Mouse (Mus musculus): ENCODE results near the gene Slc26a10.
"Not testable (repeated sequence)": the region's sequence is repeated elsewhere in the genome, so short reads cannot be mapped to it uniquely, and the experiment has no call there.

Slc26a10 gene

GRCm38 (mm10) chr10:127158471-127158870 lies 22.0 kb downstream of the Slc26a10 start:
- no peak for DNase-seq

GRCm38 (mm10) chr10:127156511-127156910 lies 23.9 kb downstream of the Slc26a10 start:
- DNase-seq: no peak

GRCm38 (mm10) chr10:127156089-127156488 lies 24.4 kb downstream of the Slc26a10 start:
- no peak for DNase-seq

- DNase-seq: no peak
Observed at GRCm38 (mm10) chr10:127154652-127155051, 25.8 kb downstream of the Slc26a10 start.

DNA sequence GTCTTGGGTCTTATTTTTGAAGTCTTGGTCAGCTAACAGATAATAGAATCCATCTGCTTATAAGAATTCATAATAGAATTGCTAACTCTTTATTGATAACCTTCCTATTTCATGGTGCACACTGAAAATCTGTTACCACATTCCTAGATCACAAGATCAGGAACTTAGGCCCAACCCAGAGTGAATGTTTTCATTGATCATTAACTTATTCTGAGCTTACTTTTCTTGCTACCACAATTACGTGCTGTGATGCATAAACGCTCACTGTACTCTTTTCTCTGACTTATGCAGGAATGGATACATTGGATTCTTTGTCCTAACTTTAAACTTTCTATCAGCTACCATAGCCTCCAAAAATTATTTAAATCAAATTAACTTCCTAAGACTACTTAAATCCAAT lies 26.2 kb downstream of the Slc26a10 start:
- no peak for DNase-seq

DNA sequence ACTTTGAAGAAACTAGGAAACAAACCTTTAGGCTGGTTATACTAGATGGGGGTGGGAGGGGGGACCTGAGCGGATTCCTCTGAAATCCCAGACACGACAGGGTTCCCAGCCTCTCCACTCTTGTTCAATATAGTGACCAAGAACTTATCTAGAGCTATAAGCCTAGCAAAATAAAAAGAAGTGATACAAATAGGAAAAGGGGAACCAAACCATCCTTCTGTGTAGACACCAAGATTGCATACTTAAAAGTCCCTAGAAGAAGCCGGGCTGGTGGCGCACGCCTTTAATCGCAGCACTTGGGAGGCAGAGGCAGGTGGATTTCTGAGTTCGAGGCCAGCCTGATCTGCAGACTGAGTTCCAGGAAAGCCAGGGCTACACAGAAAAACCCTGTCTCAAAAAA lies 27.1 kb downstream of the Slc26a10 start:
- DNase-seq: no peak

GRCm38 (mm10) chr10:127152556-127152955 lies 27.9 kb downstream of the Slc26a10 start:
- not testable (repeated sequence) for DNase-seq

DNA sequence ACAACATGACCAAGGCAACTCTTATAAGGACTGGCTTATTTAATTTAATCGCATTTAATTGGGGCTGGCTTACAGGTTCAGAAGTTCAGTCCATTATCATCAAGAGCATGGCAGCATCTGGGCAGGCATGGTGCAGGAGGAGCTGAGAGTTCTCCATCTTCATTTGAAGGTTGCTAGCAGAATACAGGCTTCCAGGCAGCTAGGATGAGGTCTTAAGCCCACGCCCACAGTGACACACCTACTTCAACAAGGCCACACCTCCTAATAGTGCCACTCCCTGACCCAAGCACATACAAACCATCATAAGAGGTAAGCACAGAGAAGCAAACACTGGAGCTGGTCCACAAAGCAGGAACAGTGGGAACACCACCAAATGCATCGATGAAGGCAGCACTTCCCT lies 29.2 kb downstream of the Slc26a10 start:
- DNase-seq: not testable (repeated sequence)

GRCm38 (mm10) chr10:127150471-127150872 lies 30.0 kb downstream of the Slc26a10 start:
- DNase-seq: no peak

DNA sequence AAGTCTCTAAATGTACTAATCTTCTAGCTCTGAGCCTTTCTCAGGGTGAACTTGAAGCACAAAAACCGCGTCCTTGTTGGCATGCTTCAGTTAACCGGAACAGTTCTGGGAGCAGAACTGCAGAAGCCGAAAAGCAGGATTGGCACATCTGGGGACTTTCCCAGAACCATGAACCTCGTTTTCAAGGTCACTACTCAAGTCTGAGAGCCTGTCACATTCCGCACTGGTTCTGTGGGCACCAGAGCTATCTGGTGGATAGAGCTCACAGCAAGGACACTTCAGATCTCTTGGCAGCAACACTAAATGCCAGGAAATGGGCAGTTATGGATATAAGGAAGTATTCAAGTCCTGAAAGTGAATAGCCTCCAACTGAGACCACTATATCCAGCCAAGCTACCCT lies 33.3 kb downstream of the Slc26a10 start:
- DNase-seq: no peak

GRCm38 (mm10) chr10:127145303-127145702 lies 35.1 kb downstream of the Slc26a10 start:
- DNase-seq: no peak

DNA sequence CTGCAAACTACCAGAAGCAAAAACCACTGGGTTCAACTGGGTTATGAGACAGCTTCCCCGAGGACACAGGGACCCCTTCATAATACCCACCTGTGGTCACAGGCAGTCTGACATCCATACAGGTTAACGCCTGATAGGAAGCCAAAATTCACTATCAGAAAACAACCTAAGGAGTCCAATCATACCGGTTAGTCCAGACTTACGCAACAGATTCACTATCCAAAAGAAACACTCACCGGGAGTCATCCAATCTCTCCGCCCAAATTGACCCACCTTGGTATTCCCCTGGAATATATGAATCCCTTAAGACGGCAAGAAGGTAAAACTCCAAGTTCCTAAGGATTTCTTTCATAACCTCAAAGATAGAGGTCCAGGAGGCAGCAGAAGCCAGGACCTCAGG lies 35.9 kb downstream of the Slc26a10 start:
- no peak for DNase-seq

- no peak for DNase-seq
Observed at GRCm38 (mm10) chr10:127143228-127143627, 37.2 kb downstream of the Slc26a10 start.

- DNase-seq: no peak
Observed at GRCm38 (mm10) chr10:127141500-127141899, 38.9 kb downstream of the Slc26a10 start.

DNA sequence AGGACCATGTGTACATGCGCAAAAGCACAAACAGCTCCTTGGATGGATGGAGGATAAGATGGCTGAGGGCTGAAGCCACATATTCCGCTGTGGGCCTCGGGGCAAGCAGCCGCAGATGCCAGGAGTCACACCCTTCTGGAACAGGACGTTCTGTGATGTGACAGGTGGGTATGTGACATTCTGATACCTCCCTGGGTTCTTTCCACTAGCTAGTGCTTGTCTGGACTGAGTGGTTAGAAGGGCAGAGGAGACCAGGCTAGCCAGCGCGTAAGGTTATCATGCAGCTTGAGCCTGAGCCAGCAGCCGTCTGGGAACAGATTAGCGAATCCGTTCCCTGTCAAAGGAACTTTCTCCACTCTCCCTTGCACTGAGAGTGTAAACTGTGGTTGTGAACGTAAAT lies 39.5 kb downstream of the Slc26a10 start:
- no peak for DNase-seq

DNA sequence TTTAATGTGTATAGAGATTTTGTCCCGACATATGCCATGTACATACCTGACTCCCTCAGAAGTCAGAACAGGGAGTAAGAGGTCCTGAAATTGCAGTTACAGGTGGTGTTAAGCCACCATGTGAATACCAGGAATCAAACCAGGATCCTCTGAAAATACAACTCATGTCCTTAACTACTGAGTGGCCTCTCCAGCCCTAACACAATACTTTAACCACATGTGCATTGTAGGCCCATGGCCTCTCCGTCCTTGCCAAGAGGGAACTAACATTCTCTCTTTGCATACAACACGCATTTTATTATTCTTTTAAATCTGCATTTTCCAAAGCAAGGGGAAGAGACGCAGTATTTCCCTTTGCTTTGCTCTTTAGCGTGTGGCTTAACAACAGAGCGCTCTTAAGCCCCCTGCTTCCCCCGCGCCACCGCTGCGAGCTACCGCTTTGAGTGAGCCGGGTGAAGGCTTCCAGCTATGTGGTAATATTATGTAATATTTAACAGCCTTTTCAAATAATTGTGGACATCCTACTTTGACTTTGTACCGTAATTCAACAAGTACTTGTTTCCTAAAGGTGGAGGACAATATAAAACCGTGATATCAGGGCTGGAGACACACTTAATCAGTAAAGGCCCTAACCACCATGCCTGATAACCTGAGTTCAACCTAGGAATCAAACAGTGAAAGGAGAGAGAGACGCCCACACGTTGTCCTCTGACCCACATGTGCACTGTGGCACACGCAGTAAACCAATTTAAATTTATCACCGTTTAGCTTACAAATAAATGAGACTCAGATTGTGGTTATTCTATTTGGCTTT lies 41.9 kb downstream of the Slc26a10 start:
- no peak for DNase-seq

- no peak for DNase-seq
Observed at GRCm38 (mm10) chr10:127137896-127138295, 42.5 kb downstream of the Slc26a10 start.

DNA sequence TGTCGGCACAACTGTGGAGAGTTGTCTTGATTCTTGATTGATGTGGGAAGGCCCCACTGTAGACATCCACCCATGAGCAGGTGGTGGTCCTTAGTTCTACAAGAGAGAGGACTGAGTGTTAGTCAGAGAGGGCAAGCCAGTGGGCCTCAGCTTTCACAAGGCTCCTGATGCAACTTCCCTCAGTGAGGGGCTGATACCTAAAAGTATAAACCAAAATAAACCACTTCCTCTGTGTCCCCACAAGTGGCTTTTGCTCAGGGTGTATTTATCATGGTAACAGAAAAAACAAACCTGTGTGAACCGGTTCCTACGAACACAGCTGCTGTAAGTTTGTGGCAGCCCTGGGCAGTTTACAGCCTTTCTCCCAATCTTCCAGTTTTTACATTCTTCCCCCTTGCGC lies 43.9 kb downstream of the Slc26a10 start:
- DNase-seq: no peak

GRCm38 (mm10) chr10:127135118-127135836 lies 45.2 kb downstream of the Slc26a10 start:
- no peak for DNase-seq

GRCm38 (mm10) chr10:127134394-127135035 lies 45.9 kb downstream of the Slc26a10 start:
- peak; percentile 32 for DNase-seq

DNA sequence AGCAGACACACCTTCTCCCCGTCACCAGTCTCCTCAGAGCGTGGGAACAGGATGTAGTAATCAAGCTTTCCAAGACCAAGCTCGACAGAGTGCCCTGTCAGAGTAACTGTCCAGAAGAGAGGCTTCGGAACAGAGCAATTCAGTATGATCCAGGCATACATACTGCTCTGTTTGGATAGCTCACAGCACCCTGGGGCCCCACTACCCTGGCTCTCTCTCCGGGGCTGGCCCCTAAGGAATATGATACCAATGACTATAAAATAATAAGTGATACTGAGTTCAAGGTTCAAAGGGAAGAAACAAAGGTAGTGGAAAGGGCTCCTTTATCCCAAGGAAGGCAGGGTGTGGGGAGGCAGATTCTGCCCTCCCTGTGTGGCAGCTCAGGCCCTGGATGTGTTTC lies 48.0 kb downstream of the Slc26a10 start:
- DNase-seq: no peak

GRCm38 (mm10) chr10:127129431-127129830 lies 51.0 kb downstream of the Slc26a10 start:
- DNase-seq: no peak

- DNase-seq: no peak
Observed at GRCm38 (mm10) chr10:127127711-127128279, 52.6 kb downstream of the Slc26a10 start.

Measured in lung, postnatal 10 days (tissue).